Mouse (Mus musculus): ENCODE data around the gene Glb1l. TPM values are rescaled to one million over a fixed set of nuclear protein-coding genes. Genes with fewer than 3 reads are reported as not detected.
"Not testable (repeated sequence)": the region's sequence is repeated elsewhere in the genome, so short reads cannot be mapped to it uniquely, and the experiment has no call there.

Gene Glb1l
- total RNA-seq, 1 experiment from 2014 or later, result 13.1 TPM

DNA sequence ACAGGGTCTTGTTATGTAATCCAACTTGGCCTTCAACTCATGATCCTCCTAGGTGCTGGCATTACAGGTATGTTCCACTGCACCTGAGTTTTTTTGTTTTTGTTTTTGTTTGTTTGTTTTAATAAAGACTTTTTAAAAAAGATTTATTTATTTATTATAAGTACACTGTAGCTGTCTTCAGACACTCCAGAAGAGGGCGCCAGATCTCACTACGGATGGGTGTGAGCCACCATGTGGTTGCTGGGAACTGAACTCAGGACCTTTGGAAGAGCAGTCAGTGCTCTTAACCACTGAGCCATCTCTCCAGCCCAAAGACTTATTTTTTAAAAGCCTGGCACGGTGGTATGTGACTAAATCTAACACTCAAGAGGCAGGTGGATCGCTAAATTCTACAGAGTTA lies 21.9 kb upstream of the Glb1l start:
- ATAC-seq (replicated peaks; ENCODE audit: low read depth, poor library complexity, severe bottlenecking), result not testable (repeated sequence)

DNA sequence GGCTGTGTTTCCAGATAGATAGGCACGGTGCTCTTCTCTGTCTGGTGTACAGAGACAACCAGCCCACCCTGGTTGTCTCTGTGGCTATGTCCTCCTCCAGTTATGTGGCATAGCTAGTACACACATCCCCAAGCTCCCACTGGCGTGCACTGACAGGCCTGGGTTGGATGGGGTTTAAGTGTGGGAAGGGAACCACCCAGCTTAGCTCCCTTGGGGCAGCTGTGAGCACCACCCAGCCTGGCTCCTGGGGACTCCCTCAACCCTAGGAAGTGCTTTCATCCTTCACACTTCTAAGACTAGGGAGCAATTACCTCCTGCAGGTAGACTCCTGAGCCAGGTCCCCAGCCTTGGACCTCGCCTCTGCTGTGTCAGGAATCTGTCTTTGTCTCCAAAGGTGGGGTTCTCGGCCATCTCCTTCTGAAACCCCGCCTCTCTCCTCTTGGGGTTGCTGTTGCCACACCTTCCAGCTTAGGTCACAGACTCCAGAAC lies 21.1 kb upstream of the Glb1l start, which contains the start of gene A630095N17Rik:
TSS of gene A630095N17Rik (minus strand) at position 439 of the 489 bp plus-strand sequence.
- no peak for ATAC-seq (replicated peaks; ENCODE audit: low read depth, poor library complexity, severe bottlenecking)

DNA sequence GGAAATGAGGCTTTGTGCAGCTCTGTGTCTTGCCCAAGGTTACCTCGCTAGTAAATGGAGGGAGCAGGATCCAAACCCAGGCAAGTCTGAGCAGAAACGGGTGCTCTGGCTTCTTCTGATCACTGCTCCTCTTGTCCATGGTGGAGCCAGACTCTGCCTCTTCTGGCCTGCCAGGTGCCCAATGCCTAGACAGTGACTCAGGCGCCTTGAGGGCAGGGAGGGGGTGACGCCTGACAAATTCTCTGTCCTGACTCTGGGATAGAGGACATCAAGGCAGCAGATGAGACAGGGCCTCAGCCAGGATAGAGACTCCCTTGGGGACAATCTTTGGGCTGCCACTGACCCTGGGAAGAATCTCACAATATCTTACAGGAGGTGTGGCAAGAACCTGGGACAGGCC lies 20.6 kb upstream of the Glb1l start:
- ATAC-seq (replicated peaks; ENCODE audit: low read depth, poor library complexity, severe bottlenecking), result no peak

DNA sequence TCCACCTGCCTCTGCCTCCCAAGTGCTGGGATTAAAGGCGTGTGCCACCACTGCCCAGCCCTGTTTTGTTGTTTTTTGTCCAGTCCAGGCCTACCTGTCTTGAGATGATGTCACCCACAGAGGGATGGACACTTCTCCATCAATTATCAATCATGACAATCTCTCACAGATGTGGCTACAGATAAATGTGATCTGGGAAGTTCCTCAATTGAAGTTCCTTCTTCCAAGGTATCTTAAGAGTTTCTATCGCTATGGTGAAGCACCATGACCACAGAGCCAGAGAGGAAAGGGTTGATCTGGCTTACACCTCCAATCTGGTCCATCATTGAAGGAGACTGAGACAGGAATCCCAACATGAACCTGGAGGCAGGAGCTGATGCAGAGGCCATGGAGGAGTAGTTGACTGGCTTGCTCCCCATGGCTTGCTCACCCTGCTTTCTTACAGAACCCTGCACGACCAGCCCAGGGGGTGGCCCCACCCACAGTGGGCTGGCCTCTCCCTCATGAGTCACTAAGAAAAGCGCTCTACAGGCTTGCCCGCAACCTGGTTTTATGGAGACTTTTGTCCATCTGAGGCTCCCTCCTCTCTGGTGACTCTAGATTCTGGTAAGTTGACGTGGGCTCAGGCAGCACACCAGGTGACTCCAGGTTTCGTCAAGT lies 19.9 kb upstream of the Glb1l start:
- peak; percentile 10; the same call in 1 of the 2 replicates for ATAC-seq (replicated peaks; ENCODE audit: low read depth, poor library complexity, severe bottlenecking)

DNA sequence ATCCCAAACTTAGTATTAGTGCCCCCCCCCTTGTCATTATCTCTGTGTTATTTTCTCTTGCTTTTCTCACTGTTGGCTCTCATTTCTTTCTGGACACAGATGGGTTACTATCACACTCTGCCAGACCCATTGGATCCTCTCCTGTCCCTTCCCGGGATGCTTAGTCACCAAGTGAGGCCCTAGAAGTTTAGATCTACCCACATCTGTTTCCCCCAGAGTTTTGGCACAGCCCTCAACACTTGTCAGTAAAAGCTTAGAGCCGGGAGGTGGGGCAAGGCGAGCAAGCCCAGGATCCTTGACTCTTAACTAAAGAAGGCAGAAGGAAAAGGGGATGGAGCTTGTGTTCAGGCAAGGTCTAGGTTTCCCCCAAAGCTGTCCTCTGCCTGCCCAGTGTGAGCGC lies 18.5 kb upstream of the Glb1l start:
- peak; percentile 81 for ATAC-seq (replicated peaks; ENCODE audit: low read depth, poor library complexity, severe bottlenecking)

DNA sequence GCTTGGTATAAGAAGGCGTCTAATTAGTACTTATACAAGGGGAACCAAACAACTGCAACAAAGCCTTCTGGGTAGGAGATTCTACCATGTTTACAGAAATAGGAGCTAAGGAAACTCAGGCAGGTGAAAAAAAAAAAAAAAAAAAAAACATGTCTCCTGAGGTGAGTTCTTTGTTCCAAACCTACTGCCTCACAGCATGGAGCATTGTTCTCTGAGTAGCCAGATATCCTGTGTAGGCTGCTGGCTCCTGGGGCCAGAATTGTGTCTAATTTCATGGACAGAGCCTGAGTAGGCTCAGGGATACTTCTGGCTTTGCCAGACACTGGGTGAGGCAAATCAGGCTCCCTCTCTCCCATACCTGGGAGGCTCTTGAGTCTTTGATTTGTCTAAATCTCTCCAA lies 17.0 kb upstream of the Glb1l start:
- no peak for ATAC-seq (replicated peaks; ENCODE audit: low read depth, poor library complexity, severe bottlenecking)

DNA sequence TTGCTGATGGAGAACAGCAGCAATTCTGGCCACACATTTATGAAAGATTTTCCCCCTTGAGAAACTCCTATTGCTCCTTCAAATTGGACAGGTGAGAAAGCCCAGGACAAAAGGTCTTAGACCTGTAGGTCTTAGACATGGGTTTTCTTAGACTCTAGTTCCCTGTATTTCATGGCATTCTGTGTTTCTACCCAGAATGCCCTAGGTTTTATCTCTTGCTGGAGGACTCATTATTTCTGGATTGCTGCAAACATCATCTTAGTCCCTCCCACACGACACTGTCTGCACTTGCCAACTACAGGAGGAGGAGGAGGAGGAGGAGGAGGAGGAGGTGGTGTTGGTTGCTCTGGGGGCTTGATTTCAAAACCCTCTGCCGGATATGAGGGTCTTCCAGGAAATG lies 15.5 kb upstream of the Glb1l start:
- no peak for ATAC-seq (replicated peaks; ENCODE audit: low read depth, poor library complexity, severe bottlenecking)

DNA sequence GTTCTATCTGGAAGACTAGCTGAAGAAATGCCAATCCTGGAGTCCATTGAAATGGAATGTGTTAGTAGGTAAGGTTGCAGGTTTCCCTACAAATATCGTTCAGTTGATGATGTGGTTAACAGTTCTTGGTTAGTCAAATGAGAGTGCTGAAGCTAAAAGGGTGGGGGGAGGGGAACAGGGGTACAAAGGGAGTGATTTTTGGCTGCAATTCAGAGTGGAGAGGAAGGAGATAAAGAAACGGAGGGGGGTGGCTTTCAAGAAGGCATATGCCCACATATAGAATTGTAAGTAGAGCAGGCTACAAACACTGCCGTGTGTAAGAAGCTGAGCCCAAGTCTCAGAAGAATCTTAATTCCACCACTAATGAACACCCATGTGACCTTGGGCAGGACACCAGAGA lies 14.9 kb upstream of the Glb1l start:
- no peak for ATAC-seq (replicated peaks; ENCODE audit: low read depth, poor library complexity, severe bottlenecking)

DNA sequence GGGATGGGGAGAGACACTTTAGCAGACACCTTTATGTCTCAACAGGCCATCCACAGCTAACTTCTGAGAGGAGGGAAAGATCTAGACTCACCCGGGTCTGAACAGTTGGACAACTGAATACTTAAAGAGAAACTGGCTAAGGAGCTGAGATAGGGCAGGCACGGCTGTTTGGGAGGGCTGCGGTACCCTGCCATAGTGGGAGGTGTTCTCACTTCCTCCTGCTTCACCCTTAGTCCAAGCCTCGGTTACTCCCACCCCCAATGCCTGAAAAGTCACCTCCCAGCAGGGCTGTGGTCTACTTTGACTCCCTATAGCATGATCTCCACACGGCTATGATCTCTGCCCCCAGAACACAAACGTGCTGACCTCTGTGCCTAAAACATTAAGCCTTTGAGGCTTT lies 12.9 kb upstream of the Glb1l start:
- ATAC-seq (replicated peaks; ENCODE audit: low read depth, poor library complexity, severe bottlenecking), result peak; percentile 65

DNA sequence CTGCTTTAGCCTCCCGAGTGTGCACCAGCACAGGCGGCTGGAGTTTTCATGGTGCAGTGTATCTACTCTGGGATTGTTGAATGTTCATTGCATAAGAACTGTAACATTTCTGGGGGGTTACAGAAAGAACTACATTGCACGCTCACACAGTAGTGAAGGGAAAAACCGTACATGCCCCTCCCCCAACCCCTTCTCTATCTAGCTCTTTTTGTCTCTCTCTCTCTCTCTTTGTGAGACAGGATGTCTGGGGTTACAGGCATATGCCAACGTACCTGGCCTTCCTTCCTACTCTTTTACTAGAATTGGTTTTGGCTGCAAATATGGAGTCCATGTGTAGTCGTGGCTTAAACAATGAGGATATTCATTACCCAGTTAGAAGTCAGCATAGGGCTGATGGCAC lies 12.3 kb upstream of the Glb1l start:
- ATAC-seq (replicated peaks; ENCODE audit: low read depth, poor library complexity, severe bottlenecking), result no peak

DNA sequence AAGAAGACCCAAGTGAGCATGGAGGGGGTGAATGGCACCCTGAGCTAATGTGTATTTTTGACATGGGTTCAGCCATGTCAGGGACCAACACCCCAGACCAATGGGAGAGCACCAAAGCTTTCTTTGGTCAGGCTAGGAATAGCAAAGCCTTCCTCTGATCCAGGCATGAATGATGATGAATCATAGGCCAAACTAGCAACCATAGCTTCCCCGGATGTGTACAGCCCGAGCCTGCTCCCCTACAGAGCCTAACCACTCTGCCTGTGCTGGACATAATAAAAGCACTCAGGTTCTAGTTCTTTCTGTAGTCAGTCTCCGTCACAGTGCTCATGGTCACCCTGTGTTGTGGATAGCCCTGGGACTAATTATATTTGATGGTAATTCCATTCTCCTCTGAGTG lies 10.9 kb upstream of the Glb1l start:
- no peak for ATAC-seq (replicated peaks; ENCODE audit: low read depth, poor library complexity, severe bottlenecking)

DNA sequence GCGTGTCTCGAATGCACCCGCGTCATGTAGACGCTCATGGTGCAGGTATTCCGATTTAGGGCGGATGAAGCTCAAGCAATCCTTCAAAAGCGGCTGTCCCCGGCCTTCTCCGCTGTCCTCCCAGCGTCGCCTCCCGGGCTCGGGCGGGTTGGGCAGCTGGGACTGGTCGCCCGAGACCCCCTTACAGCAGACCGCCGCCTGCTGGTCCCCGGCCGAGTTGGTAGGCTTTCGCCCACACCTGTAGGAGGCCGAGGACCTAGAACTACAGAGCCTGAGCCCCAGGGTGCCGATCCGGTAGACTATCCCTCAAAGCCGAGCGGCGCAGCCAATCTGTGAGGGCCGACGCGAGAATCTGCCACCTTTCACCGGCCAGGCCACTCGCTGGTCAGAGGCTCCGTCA lies 8.9 kb upstream of the Glb1l start, which contains the start of gene Tuba4a:
TSS of gene Tuba4a (minus strand) at position 335 of the 400 bp plus-strand sequence.
- no peak for ATAC-seq (replicated peaks; ENCODE audit: low read depth, poor library complexity, severe bottlenecking)

DNA sequence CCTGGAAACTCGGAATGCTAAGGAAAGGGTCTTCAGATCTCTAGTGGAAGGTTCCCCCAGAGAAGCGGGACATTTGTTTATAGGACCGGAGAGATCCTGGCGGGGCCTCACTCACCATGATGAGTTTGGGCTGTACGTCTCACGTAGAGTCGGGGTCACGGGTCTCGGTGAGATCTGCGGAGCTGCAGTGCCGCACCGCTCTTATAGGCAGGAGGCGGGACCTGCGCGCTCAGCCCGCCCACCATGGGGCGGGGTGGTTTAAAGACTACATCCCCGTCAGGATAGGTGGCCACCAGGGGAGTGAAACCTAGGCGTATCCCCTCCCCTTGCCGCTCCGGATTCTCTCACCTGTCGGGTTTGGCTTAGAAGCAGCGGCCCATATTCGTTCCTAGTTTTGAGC lies 8.5 kb upstream of the Glb1l start:
- ATAC-seq (replicated peaks; ENCODE audit: low read depth, poor library complexity, severe bottlenecking), result peak; percentile 70

DNA sequence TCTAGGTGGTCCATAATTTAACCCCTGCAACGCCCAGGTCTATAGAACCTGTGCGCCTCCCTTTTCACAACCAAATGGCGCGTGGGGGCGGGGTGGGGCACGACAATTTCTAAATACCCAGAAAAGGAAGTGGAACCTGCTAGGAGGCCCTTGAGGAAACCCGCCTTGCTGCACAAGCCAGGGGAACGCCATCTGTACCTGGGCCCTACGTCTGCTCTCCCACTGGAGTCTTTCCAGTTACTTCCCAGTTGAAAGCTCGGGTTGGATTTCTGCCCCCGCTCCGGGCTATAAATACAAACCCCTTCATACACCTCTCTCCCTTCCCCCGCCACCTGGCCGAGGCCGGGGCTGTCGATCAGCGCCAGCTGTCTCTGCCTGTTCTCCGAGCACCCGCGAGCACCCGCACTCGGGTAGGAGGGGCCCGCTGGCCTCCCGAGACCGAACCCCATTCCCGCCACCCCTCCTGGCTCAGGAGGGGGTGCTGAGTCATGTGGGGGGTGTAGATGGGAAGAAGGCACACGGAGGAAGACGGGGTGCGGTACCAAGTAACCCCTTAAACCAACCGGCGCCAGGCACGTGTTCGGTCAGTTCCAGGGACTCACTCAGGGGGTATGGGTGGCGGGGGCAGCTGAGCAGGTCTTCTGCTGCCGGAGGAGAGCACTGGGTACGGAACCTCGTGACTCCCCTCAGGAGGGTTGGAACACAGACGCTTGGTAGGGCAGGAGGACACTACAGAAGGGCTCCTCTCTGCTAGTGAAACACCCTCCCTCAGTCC lies 7.8 kb upstream of the Glb1l start:
- ATAC-seq (replicated peaks; ENCODE audit: low read depth, poor library complexity, severe bottlenecking), result peak; percentile 24

DNA sequence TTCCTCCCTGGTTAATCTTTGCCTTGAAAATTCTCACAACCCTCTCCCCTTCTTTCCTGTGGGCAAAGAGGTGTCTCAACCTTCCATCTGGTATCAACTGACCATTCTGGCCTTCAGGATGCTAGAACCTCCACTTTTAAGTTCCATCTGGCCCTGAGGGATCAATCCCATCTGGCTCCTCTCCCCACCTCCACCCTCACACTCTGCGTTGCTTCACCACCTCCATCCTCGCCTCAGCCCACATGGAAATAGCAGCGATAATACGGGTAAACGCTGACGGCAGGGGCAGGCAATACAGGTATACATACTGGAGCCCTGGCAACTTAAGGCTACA lies 7.2 kb upstream of the Glb1l start:
- no peak for ATAC-seq (replicated peaks; ENCODE audit: low read depth, poor library complexity, severe bottlenecking)

DNA sequence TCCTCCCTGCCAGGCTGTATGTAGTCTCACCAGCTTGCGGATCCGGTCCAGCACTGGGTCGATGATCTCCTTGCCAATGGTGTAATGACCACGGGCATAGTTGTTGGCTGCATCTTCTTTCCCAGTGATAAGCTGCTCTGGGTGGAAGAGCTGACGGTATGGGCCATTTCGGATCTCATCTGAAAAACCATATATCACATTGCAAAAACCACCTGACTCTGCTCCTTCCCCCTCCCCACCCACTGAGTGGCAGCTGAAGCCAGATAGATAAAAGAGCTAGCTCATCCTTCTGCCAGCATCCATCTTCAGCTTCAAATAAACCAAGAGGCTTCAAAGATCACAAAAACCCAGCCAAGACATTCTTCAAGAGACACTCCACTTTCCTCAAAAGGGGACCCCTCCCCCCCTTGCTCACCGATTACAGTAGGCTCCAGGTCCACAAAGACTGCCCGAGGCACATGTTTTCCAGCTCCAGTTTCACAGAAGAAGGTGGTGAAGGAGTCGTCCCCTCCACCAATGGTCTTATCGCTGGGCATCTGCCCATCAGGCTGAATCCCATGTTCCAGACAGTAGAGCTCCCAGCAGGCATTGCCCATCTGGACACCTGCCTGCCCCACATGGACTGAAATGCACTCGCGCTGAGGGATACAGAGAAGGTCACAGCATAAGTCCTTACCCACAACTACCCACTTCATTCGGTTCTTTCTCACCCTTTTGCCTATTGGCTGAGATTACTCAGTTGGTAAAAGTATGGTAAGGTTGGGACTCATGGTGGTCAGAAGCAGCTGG lies 6.4 kb upstream of the Glb1l start:
- ATAC-seq (replicated peaks; ENCODE audit: low read depth, poor library complexity, severe bottlenecking), result no peak

DNA sequence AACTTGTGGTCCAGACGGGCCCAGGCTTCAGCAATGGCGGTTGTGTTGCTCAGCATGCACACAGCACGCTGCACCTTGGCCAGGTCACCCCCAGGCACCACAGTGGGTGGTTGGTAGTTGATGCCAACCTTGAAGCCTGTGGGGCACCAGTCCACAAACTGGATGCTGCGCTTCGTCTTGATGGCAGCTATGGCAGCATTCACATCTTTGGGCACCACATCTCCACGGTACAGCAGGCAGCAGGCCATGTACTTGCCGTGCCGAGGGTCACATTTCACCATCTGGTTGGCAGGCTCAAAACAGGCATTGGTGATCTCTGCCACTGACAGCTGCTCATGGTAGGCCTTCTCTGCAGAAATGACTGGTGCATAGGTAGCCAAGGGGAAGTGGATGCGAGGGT lies 5.2 kb upstream of the Glb1l start:
- no peak for ATAC-seq (replicated peaks; ENCODE audit: low read depth, poor library complexity, severe bottlenecking)

DNA sequence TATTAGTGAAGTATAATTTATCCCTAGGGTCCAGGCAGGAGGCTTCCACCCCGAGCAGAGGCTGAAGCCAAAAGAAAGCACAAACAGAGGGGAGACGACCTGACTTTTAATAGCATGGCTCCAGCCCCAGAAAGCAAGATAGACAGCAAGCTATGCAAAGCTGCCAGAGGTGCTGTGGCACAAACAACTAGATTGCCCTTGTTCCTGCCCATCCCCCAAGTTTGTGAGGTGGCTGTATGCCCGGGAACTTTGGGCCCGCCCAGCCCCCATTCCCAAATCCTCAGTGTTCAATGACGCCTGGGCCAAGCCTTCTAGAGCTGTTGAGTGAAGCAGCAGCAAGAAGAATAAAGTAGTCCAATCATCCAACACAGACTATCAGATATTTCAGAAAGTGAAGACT lies 4.3 kb upstream of the Glb1l start:
- no peak for ATAC-seq (replicated peaks; ENCODE audit: low read depth, poor library complexity, severe bottlenecking)

DNA sequence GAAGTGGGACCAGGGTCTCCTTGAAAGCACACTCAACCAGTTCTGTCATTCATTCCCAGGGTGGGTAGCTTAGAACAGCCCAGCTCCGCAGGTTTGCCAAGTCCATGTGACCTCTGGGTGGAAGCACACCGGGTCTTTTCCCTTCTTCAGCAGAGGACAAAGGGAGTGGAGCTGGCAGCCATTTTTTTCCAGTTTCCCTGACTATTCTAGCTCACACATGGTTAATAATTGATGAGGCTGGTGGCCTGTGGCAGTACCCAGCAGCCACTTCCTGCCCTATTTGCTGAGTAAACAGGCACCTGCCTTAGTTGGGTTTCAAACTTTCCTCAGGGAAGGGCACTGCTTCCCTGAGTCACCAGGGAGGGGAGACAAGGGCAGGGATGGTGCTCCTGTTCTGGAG lies 3.8 kb upstream of the Glb1l start:
- ATAC-seq (replicated peaks; ENCODE audit: low read depth, poor library complexity, severe bottlenecking), result no peak

DNA sequence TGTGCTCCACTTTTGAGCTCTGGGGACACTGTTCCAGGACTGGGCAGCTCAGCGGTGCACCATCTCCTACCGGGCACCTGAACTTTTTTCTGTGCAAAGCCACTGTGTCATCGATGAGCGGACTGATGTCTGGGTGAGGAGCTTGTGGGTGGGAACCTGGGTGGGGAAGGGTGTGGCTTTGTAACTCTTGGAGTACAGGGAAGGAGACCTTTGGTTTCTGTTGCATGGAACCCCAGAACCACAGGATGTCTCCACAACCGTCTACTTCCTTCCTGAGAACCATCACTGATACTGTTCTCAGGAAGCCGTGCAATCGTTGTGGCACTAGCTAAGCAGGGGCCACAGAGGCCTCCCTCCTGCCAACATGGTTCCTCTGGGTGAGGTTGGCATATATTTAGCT lies 2.5 kb upstream of the Glb1l start:
- peak; percentile 69 for ATAC-seq (replicated peaks; ENCODE audit: low read depth, poor library complexity, severe bottlenecking)

DNA sequence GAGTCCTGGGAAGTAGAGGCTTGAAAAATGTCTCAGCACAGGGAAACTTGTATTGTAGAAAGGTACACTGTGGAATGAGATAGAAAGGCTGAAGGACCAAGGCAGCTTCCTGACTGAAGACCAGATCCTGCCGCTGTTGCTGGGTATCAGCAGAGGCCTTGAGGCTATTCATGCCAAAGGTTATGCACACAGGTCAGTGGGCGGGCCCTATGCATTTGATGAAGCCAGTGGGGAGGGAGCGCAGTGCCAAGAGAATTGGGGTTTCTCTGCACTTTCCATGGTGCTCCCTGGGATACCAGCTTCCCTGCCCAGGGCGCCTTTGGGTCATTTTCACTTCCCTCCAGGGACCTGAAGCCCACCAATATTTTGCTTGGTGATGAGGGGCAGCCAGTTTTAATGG lies 1.9 kb upstream of the Glb1l start:
- ATAC-seq (replicated peaks; ENCODE audit: low read depth, poor library complexity, severe bottlenecking), result no peak

All from common myeloid progenitor, adult 5-6 weeks (primary cell).